Mouse (Mus musculus) neural tube, embryonic 11.5 days (tissue): ENCODE results near the gene Usp36. TPM values are rescaled to one million over a fixed set of nuclear protein-coding genes. Genes with fewer than 3 reads are reported as not detected.
"Not testable (repeated sequence)": the region's sequence is repeated elsewhere in the genome, so short reads cannot be mapped to it uniquely, and the experiment has no call there.

ENCODE experiments used
- ATAC-seq: fragments of 200-750 bp; cut with Nextera tagmentation; 2 replicates; pipeline ENCODE4 v1.8.0; 2017; ENCODE audit warnings: moderate number of reproducible peaks, mild to moderate bottlenecking, moderate TSS enrichment, moderate library complexity; ENCODE audit not compliant: insufficient read depth, low FRiP score, low TSS enrichment
- DNase-seq: peaks from one replicate; pipeline ENCODE4 v3.0.0-alpha.2; 2015; ENCODE audit warnings: low spot score
- H3K27ac ChIP-seq: fragments of 300-500 bp; sonication (generic); 2 replicates; pipeline ENCODE4 v1.5.1; 2014; ENCODE audit warnings: low read depth, mild to moderate bottlenecking, low read length
- H3K27me3 ChIP-seq: fragments of 300-500 bp; sonication (generic); 2 replicates; pipeline ENCODE4 v1.6.1; 2014; ENCODE audit warnings: mild to moderate bottlenecking, low read length, mixed read lengths; ENCODE audit not compliant: control insufficient read depth, insufficient read depth
- H3K36me3 ChIP-seq: fragments of 300-500 bp; sonication (generic); 2 replicates; pipeline ENCODE4 v1.6.1; 2014; ENCODE audit warnings: mild to moderate bottlenecking, low read length, moderate library complexity, mixed read lengths; ENCODE audit not compliant: control insufficient read depth, insufficient read depth
- H3K4me1 ChIP-seq: fragments of 300-500 bp; sonication (generic); 2 replicates; pipeline ENCODE4 v1.6.1; 2014; ENCODE audit warnings: low read length, mixed read lengths; ENCODE audit not compliant: control insufficient read depth, insufficient read depth
- H3K4me2 ChIP-seq: fragments of 300-500 bp; sonication (generic); 2 replicates; pipeline ENCODE4 v1.6.1; 2014; ENCODE audit warnings: low read depth, mild to moderate bottlenecking, moderate library complexity
- H3K4me3 ChIP-seq: fragments of 300-500 bp; sonication (generic); 2 replicates; pipeline ENCODE4 v1.5.1; 2014; ENCODE audit warnings: low read depth, low read length
- H3K9ac ChIP-seq: fragments of 300-500 bp; sonication (generic); 2 replicates; pipeline ENCODE4 v1.6.1; 2014; ENCODE audit warnings: mild to moderate bottlenecking, low read length
- H3K9me3 ChIP-seq: fragments of 300-500 bp; sonication (generic); 2 replicates; pipeline ENCODE4 v1.6.1; 2016; ENCODE audit warnings: low read length; ENCODE audit not compliant: control insufficient read depth
- WGBS: fragments of 180-500 bp; shearing (Covaris S2); extraction: QIAGEN DNeasy Blood & Tissue Kit; methylation state at CpG from one replicate; pipeline ENCODE4 v1.1.7; 2014; 5-methylcytosine and 5-hydroxymethylcytosine counted together
- polyA plus RNA-seq: library from polyadenylated mRNA; unstranded; fragments of >200 nt; fragmentation: Nextera tagmentation; extraction: Ambion mirVana; gene quantifications from 2 replicates; pipeline ENCODE4 v1.2.1, GENCODE M21; 2014

Usp36 gene
- polyA plus RNA-seq, 1 experiment from 2014 or later = 11.5 TPM

DNA sequence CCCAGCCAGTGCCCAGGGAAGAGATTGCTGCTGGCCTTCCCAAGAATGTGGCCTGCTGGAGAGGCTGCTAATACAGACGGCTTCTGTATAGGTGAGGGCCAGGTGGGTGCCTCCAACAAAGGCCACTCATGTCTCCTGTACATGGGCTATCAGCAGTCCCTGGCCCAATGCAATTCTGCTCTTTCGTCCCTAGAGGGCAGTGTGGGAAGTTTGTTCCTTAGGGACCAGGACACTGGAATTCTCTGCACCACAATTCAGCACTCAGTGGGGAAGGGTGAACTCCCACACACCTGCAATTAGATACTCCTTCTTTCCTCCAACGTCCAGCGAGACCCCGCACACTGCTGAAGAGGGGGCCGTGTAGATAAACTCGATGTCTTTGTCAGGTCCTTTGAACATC, 27.1 kb upstream of the Usp36 start:
- 0 out of 2 replicates have a peak, but pooled peaks cover 2% of the 10 kb centered on the region for H3K4me1 ChIP-seq
- WGBS = 23% methylated on average over 7 of the region's 7 CpGs
- no peak overlapping the region for H3K4me3 ChIP-seq
- H3K27me3 ChIP-seq = no peaks in the 10 kb centered on the region
- no peak for ATAC-seq
- H3K9ac ChIP-seq = no peak overlapping the region
- H3K4me2 ChIP-seq = no peak overlapping the region
- no peaks in the 10 kb centered on the region; the same call in 1 of the 2 replicates for H3K36me3 ChIP-seq
- H3K27ac ChIP-seq = no peak overlapping the region
- H3K9me3 ChIP-seq = no peaks in the 10 kb centered on the region
- DNase-seq = peak; percentile 67

DNA sequence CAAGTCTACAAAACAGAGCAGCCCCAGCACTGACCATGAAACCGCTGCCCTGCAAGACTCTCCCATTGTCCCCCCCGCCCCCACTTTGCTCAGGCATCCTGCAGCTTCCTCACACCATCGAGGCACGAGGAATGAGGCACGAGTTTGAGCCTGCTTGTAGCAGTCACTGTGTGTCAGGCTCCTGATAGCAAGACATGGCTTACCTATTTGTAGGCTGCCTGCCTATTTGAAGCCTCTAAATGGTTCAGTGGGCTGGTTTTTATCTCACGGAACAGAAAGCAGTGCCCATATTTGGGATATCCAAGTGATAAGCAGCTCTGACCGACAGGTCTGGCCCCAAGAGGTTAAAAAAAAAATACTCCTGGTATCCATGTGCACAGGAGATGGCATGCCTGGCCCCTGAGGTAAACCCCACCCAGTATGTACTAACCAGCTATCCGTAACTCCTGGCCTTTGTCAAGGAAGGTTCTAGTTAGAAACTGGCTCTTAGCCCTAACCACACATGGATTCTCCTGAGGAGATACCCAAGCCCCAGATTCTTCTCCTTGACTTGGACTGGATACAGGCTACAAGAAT, 26.3 kb upstream of the Usp36 start:
- Histone ChIP-seq H3K27ac (no peak overlapping the region), H3K4me2 (no peak overlapping the region), H3K27me3 (no peaks in the 10 kb centered on the region), H3K4me3 (no peak overlapping the region), H3K9me3 (no peaks in the 10 kb centered on the region), H3K4me1 (no peaks in the 10 kb centered on the region), H3K36me3 (no peaks in the 10 kb centered on the region; the same call in 1 of the 2 replicates), H3K9ac (no peak overlapping the region)
- DNase-seq (no peak), ATAC-seq (no peak)
- 89% methylated on average over 8 of the region's 8 CpGs for WGBS

DNA sequence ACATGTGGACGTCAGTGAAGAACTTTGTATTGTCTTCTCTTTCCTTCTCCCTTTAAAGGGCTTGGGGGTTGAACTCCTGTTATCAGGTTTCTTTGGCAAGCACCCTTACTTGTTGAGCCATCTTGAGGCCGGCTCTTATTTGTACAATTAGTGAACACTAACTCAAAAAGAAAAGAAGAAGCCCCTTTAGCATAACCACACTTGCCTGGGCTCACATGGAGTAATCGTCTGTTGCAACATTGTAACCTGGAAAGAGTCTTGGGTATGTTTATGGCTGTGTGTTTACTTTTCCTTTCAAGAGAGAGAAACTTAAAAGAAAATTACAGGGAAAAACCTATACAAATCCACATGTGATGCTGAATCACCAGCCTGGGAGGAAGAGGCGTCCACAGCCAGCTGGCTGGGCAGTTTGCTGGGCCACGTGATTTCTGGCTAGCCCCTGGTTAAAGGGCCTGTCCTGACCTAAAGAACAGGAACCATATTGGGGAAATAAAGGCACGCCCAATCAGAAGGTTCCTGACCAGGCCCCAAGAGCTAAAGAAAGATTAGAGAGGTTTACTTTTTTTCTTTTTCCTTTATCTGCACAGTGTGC, 22.2 kb upstream of the Usp36 start:
- H3K36me3 ChIP-seq = peaks cover 8% of the 10 kb centered on the region
- H3K4me1 ChIP-seq = no peaks in the 10 kb centered on the region
- ATAC-seq = no peak

DNA sequence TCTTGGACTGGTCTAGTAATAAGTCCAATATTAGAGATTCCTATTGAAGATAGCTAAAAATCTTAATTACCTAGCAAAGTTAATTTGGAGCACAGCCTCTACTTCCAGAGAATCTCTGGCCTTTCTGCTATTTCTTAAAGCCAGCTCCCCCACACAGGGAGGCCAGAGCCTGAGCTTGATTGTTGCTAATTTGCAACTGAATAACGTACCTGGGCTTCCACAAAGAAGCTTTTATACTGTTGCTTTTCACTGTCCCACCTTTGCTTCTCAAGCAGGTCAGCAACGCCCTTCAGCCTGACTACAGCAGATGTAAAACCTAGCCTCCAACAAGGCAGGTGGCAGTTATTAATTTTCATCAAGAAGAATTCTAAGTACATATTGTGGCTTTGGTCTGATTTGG, 17.9 kb upstream of the Usp36 start:
- not testable (repeated sequence) for H3K27me3 ChIP-seq, H3K27ac ChIP-seq, H3K4me1 ChIP-seq, DNase-seq, H3K36me3 ChIP-seq, H3K4me3 ChIP-seq, H3K9me3 ChIP-seq, ATAC-seq, H3K9ac ChIP-seq, H3K4me2 ChIP-seq
- WGBS = 91% methylated on average over 2 of the region's 2 CpGs

More for the DNA sequence above, 22.2 kb upstream of the Usp36 start:
- no peak for DNase-seq
- Histone ChIP-seq H3K4me3 (no peak overlapping the region), H3K9me3 (no peaks in the 10 kb centered on the region), H3K27me3 (no peaks in the 10 kb centered on the region), H3K9ac (no peak overlapping the region), H3K27ac (no peak overlapping the region), H3K4me2 (no peak overlapping the region)
- WGBS = 84% methylated on average over 6 of the region's 6 CpGs

DNA sequence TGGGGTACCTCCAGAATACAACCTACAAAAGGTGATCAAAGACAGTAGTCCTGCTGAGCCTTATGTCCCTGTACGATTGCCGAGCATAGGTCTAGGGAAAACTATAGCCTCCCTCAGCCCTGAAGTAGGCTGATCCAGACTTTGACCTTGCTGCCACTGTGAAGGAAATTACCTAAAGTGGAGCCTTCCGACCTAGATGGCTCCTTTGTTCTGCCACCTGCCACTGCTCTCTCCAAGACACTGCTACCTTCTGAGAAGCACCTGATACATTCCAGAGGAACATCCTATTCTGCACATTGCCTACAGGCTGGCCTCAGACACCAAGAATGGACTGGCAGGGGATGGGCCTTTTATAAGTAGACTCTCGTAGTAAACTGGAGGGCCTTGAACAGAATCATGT, 13.9 kb upstream of the Usp36 start:
- H3K4me1 ChIP-seq, H3K9ac ChIP-seq, DNase-seq, ATAC-seq, H3K9me3 ChIP-seq, H3K4me2 ChIP-seq, H3K27me3 ChIP-seq, H3K4me3 ChIP-seq, H3K36me3 ChIP-seq, H3K27ac ChIP-seq: not testable (repeated sequence)
- 94% methylated on average over 4 of the region's 4 CpGs for WGBS

DNA sequence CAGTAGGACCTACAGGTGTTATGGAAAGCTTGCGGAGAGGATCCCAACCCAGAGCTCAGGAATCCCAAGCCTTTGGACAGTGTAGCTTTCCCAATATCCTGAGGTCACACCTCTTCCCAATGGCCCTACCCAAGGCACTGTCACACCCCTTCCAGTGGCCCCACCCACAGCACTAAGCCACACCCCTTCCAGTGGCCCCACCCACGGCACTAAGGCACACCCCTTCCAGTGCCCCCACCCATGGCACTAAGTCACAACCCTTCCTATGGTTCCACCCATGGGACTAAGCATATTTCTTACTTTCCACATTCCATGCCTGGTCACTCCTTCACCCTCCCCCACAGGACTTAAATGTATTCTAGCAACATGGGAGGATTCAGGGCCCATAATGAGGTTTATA, 8.8 kb upstream of the Usp36 start:
- H3K36me3 ChIP-seq = no peaks in the 10 kb centered on the region; the same call in 1 of the 2 replicates
- no peaks in the 10 kb centered on the region for H3K9me3 ChIP-seq
- H3K4me1 ChIP-seq = no peaks in the 10 kb centered on the region
- no peak overlapping the region for H3K4me2 ChIP-seq
- H3K9ac ChIP-seq = no peak overlapping the region
- WGBS = 69% methylated on average over 2 of the region's 2 CpGs
- no peaks in the 10 kb centered on the region for H3K27me3 ChIP-seq
- ATAC-seq (no peak), DNase-seq (no peak)
- no peak overlapping the region for H3K27ac ChIP-seq
- no peak overlapping the region for H3K4me3 ChIP-seq

DNA sequence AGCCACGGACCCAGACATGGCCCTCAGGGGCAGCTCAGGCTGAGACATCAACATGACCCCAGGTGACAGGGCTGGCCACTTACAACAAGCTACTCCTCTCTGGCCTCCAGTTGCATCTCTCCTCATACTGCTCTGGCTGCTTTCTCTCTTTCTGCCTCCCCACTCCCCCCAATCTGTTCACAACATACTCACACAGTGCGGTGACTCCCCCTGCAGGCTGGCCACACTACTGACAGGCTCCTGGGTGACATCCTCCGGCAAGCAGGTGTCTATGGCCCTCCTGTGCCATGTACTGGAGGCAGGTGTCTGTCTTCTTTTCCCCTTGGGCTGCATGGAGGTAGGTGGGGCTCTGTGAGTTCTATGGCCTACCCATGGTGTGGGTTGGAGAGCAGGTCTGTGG, 7.9 kb upstream of the Usp36 start:
- no peak overlapping the region for H3K4me2 ChIP-seq
- H3K27ac ChIP-seq = no peak overlapping the region
- H3K27me3 ChIP-seq = no peaks in the 10 kb centered on the region
- 75% methylated on average over 3 of the region's 3 CpGs for WGBS
- no peaks in the 10 kb centered on the region for H3K9me3 ChIP-seq
- H3K9ac ChIP-seq = no peak overlapping the region
- no peak for DNase-seq
- no peak overlapping the region for H3K4me3 ChIP-seq
- H3K4me1 ChIP-seq = no peaks in the 10 kb centered on the region
- no peaks in the 10 kb centered on the region; the same call in 1 of the 2 replicates for H3K36me3 ChIP-seq
- no peak for ATAC-seq

DNA sequence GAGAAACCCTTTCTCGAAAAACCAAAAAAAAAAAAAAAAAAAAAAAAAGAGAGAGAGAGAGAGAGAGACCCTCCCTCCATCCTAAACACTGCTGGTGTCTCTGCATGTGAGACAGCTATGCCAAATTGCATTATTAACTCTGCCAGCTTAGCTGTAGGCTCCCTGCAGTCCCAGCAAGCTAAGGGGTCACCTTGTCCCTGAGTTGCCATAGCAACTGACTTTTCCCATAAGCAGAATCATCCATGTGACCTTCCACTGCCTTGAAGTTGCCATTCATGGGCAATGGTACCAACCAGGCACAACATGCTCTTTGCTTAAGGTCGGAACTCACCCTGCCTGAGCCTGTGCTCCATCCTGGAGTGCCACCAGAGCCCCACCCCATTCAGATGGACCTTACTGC, 5.0 kb upstream of the Usp36 start:
- no peak overlapping the region for H3K4me2 ChIP-seq
- DNase-seq (no peak), ATAC-seq (no peak)
- H3K9ac ChIP-seq = no peak overlapping the region
- H3K4me1 ChIP-seq = peaks cover 6% of the 10 kb centered on the region; the same call in 1 of the 2 replicates
- H3K27ac ChIP-seq = no peak overlapping the region
- no peaks in the 10 kb centered on the region for H3K27me3 ChIP-seq
- WGBS = 79% methylated on average over 2 of the region's 2 CpGs
- no peak overlapping the region for H3K4me3 ChIP-seq
- H3K9me3 ChIP-seq = no peaks in the 10 kb centered on the region
- H3K36me3 ChIP-seq = no peaks in the 10 kb centered on the region

DNA sequence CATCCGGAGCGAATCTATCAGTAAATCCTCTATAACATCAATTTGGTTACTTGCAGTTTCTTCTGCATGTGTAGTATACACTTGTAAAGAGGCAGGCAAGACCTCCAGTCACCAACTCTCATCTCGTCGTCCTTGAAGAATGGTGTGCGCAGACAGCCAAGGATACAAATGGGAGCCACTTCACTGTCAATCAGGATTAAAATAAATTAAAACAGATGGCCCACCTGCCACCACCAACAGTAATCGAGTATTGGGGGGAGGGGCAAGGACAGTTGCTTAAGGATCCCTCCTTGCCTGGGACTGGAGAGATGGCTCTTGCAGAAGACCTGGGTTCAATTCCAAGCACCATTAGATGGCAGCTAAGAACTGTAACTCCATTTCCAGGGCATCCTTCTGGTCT, 2.6 kb upstream of the Usp36 start:
- ATAC-seq (no peak), DNase-seq (no peak)
- Histone ChIP-seq H3K9me3 (no peaks in the 10 kb centered on the region), H3K4me3 (no peak overlapping the region), H3K27ac (no peak overlapping the region), H3K36me3 (no peaks in the 10 kb centered on the region), H3K27me3 (no peaks in the 10 kb centered on the region), H3K4me1 (peaks cover 16% of the 10 kb centered on the region), H3K4me2 (no peak overlapping the region), H3K9ac (no peak overlapping the region)
- 75% methylated on average over 6 of the region's 6 CpGs for WGBS
